Mouse (Mus musculus) CD4-positive, CD25-positive, alpha-beta regulatory T cell, adult 9 weeks (primary cell): ENCODE data around the gene Olfr553. TPM values are rescaled to one million over a fixed set of nuclear protein-coding genes. Genes with fewer than 3 reads are reported as not detected.

Experiments used
- polyA plus RNA-seq: library from polyadenylated mRNA; unstranded; fragments of 100-300 nt; shearing (Covaris generic); gene quantifications from one replicate; pipeline ENCODE4 v1.2.1, GENCODE M21; 2017

Gene Olfr553
- polyA plus RNA-seq: not detected

GRCm38 (mm10) chr7:102618118-102618517 lies at the start of gene Olfr553:
Olfr553 (minus strand) TSS chr7:102618218.

GRCm38 (mm10) chr7:102664599-102664998 lies 46.6 kb upstream of the Olfr553 start, which contains the start of gene Olfr556:
Olfr556 (plus strand) TSS chr7:102664899.

GRCm38 (mm10) chr7:102658523-102658922 lies 40.5 kb upstream of the Olfr553 start, which contains the start of gene Olfr555:
Olfr555 (plus strand) TSS chr7:102658823.

GRCm38 (mm10) chr7:102638132-102638531 lies 20.1 kb upstream of the Olfr553 start, which contains the start of gene Olfr554:
Olfr554 (plus strand) TSS chr7:102638432.

GRCm38 (mm10) chr7:102597378-102598031 lies 20.5 kb downstream of the Olfr553 start, which contains the start of gene Olfr552:
Olfr552 (plus strand) TSS chr7:102597770.

GRCm38 (mm10) chr7:102591786-102592185 lies 26.2 kb downstream of the Olfr553 start, which contains the start of gene Olfr551:
Olfr551 (minus strand) TSS chr7:102591886.

GRCm38 (mm10) chr7:102571142-102571541 lies 46.9 kb downstream of the Olfr553 start, which contains the start of gene Olfr550:
Olfr550 (plus strand) TSS chr7:102571442.

GRCm38 (mm10) chr7:102564999-102565997 lies 52.7 kb downstream of the Olfr553 start, which contains the start of gene Trim21:
Trim21 (minus strand) TSS chr7:102565486.

Other genes starting within 250 kb of the Olfr553 start
- gene Rrm1, start 176.5 kb downstream of the Olfr553 start, polyA plus RNA-seq: 42.2 TPM
- gene Olfr543, start 136.5 kb downstream of the Olfr553 start, polyA plus RNA-seq: not detected
- 0.09 TPM for gene Olfr544, start 129.9 kb downstream of the Olfr553 start, polyA plus RNA-seq
- gene Olfr545, start 118.6 kb downstream of the Olfr553 start, polyA plus RNA-seq: not detected
- gene Olfr547, start 83.5 kb downstream of the Olfr553 start, polyA plus RNA-seq: not detected
- gene Olfr548-ps1, start 77.3 kb downstream of the Olfr553 start, polyA plus RNA-seq: not detected
- not detected for gene Olfr549, start 68.3 kb downstream of the Olfr553 start, polyA plus RNA-seq
- 107 TPM for gene Trim21, start 52.7 kb downstream of the Olfr553 start, polyA plus RNA-seq
- not detected for gene Olfr550, start 46.8 kb downstream of the Olfr553 start, polyA plus RNA-seq
- gene Olfr551, start 26.3 kb downstream of the Olfr553 start, polyA plus RNA-seq: not detected
- gene Olfr552, start 20.4 kb downstream of the Olfr553 start, polyA plus RNA-seq: not detected
- gene Olfr554, start 20.2 kb upstream of the Olfr553 start, polyA plus RNA-seq: not detected
- gene Olfr555, start 40.6 kb upstream of the Olfr553 start, polyA plus RNA-seq: not detected
- gene Olfr556, start 46.7 kb upstream of the Olfr553 start, polyA plus RNA-seq: 0.10 TPM
- gene Trim68, start 69.1 kb upstream of the Olfr553 start, polyA plus RNA-seq: 14.5 TPM
- not detected for gene Olfr557, start 77.7 kb upstream of the Olfr553 start, polyA plus RNA-seq
- not detected for gene Olfr558, start 84.0 kb upstream of the Olfr553 start, polyA plus RNA-seq
- gene Olfr33, start 100.9 kb upstream of the Olfr553 start, polyA plus RNA-seq: not detected
- not detected for gene Olfr559, start 109.3 kb upstream of the Olfr553 start, polyA plus RNA-seq
- not detected for gene Olfr560, start 141.1 kb upstream of the Olfr553 start, polyA plus RNA-seq
- not detected for gene Olfr78, start 141.3 kb upstream of the Olfr553 start, polyA plus RNA-seq
- not detected for gene Olfr561, start 153.0 kb upstream of the Olfr553 start, polyA plus RNA-seq
- gene Olfr564, start 185.3 kb upstream of the Olfr553 start, polyA plus RNA-seq: not detected
- not detected for gene Olfr566, start 240.5 kb upstream of the Olfr553 start, polyA plus RNA-seq